Mouse (Mus musculus) C2C12 (cell line): ENCODE data around the gene 4833439L19Rik.

Experiments used
- CTCF ChIP-seq: IDR thresholded peaks from one replicate; pipeline ENCODE4 v1.5.1; 2011; ENCODE audit not compliant: control insufficient read depth, insufficient read depth, insufficient read length
- FOSL1 ChIP-seq: IDR thresholded peaks from one replicate; pipeline ENCODE4 v1.8.0; 2011; ENCODE audit warnings: mild to moderate bottlenecking, low read length; ENCODE audit not compliant: poor library complexity, insufficient read depth, severe bottlenecking
- MAX ChIP-seq: IDR thresholded peaks from one replicate; pipeline ENCODE4 v1.6.1; 2011; ENCODE audit warnings: mild to moderate bottlenecking, control low read depth
- MYOD1 ChIP-seq: IDR thresholded peaks from one replicate; pipeline ENCODE4 v1.6.1; 2011; ENCODE audit warnings: low read depth; ENCODE audit not compliant: control insufficient read depth, insufficient read length

DNA sequence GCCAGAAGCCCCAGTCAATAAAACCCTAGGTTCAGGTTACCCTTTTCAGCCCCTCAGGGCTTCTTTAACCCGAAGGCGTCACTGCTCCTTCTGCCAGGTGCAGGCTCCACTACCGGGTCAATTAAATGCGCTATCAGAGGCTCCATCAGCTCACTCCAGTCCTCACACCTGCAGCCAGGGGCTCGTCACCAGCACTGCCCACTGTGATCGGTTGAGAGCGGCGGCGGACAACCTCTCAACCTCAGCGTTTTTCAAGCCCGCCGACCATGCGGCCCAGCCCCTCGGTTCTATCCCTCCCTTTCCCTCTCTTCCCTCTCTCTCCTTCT is 62.0 kb downstream of the 4833439L19Rik start:
- TF ChIP-seq MYOD1 (no peak), CTCF (no peak), FOSL1 (no peak), MAX (no peak)
